Mouse (Mus musculus) inflammation-experienced regulatory T-cells, adult 6 months (primary cell): Measurements from ENCODE around the gene Lcp2. TPM values are rescaled to one million over a fixed set of nuclear protein-coding genes. Genes with fewer than 3 reads are reported as not detected.
"Not testable (repeated sequence)": the region's sequence is repeated elsewhere in the genome, so short reads cannot be mapped to it uniquely, and the experiment has no call there.

ENCODE experiments used
- ATAC-seq: one replicate; pipeline ENCODE4 v1.8.0; 2017
- polyA plus RNA-seq, 3 experiments: library from polyadenylated mRNA; unstranded; fragments of 100-300 nt; shearing (Covaris generic); gene quantifications; one replicate each; pipeline ENCODE4 v1.2.1; 2017

Lcp2 gene
- polyA plus RNA-seq, 3 experiments from 2014 or later = 451 to 581 (median 480) TPM

DNA sequence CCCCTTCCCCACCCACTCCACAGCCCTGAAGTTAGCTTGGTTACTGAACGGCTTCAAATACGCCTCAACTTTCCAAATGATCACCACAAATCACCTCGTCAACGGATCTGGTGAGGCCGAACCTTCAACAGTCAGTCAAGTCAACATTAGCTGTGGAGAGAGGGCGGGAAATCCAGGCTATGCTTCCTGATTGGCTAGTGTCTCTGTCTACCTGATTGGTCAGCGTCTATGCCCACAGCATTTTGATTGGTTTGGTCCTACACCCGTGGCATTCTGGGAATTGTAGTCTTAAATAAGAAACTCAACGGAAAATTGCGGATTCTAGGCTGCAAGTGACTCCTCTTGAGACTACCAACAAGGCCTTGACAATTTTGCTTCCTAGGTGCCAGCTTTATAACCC, 51.7 kb downstream of the Lcp2 start, which contains the start of gene 4930469K13Rik:
4930469K13Rik (minus strand) TSS at position 133 of the 400 bp plus-strand sequence.
- ATAC-seq = no peak

DNA sequence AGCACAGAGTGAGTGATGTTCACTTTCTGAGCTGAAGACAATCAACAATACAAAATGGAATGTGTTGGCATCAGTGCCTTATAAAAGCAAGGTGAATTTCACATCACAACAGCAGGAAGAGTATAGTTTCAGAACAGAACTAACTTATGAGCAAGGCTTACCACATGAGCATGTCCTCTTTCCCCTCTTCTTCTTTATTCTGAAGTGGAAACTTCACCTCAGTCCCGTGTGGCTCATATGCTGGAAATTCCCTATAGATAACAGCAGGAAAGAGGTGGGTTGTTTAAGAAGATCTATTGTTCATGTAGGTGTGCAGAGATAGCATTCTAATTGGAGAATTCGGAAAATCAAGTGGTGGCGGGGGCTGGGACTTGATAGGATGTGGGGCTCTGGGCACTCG, 55.1 kb downstream of the Lcp2 start:
- peak; percentile 73 for ATAC-seq

DNA sequence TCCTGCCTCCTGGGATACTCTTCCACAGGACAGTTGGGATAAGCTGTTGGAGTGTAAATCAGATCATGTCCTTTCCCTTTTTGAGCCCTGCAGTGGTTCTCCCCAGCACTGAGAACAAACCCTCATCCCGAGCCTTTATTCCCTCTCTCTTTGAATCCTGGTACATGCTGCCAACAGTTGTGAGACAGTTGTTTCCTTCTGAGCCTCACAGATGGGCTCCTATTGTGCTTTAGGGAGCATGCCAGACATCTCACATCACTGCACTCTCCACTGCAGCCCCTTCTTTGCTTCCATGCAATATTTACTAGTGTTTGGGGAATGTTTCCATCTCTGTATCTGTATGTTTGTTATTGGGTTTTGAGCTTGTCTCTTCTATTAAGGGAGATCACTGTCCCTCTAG, 58.2 kb downstream of the Lcp2 start:
- no peak for ATAC-seq

DNA sequence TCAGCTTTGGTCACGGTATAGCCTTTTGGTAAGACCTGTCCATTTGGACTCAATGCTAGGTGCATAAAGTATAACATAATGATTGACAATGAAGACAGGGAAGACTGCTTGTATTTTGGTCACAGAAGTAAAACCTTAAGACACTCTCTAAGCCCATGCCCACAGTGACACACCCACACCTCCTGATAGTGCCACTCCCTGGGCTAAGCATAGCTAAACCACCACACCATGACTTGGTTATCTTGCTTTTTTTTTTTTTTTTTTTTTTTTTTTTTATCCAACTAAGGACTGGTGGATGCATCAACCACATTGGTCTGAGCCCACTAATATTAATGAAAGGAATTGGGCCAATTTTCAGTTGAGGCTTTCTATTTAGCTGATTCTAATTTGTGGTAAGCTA, 62.5 kb downstream of the Lcp2 start:
- ATAC-seq = no peak

DNA sequence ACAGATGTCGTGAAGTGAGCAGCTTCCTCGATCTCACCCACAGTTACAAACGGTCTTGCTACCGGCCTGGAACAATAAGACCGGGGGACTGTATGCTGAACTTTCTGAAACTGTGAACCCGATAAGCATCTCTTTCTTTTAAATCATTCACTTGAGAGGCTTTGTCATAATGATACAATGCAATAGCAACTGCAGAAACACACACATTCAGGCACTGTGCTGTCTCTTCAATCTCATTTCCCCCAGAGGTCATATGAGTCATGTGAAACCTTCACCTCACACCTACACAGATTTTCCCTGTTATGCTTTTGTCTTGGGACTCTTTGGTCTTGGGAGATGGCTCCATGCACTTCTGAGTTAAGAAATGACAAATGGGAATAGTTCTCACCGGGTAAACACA, 65.2 kb downstream of the Lcp2 start:
- peak; percentile 81 for ATAC-seq

DNA sequence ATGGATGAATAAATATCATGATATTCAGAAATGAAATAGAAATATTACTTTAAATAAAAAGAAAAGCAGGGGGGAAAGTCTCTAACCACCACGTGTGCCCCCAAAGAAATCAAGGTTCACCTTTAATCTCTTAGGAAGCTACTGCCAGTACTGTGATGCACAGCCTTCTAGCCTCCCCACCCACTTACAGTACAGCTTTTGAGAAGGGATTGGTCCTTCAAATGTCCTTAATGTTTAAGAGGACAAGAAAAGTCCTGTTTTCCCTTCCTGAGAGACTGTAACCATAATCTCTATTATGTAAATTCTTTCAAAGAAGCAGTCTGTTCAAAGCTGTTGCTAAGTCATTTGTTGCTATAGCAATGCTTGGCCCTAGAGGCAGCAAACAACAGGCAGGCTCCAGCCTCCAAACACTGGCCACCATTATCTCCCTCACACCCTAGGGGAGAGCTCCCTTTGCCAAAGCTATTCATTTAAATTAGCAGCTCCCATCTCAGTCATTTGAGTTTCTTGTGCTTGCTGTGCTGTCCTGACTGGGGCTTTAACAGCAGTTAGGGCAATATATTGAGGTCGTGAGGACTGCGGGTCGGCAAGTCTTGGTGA, 66.2 kb downstream of the Lcp2 start:
- no peak for ATAC-seq

DNA sequence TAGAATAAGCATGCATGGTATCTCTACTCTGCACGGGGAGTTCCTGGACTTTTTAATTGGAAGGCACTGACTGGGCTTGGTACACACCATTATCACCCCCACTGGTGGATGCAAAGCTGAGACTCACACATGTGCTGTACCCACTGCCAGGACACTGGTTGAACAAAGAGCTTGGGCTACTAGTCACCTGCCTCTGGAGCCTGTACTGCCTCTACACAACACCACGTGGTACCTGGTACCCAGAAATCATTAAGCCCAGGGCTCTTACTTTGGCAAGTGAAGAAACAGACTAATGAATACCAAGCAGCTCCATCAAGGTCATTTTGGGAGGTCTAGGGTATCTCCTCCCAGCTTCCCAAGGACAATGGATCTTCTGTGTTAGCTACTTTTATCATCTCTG, 67.0 kb downstream of the Lcp2 start:
- no peak for ATAC-seq

DNA sequence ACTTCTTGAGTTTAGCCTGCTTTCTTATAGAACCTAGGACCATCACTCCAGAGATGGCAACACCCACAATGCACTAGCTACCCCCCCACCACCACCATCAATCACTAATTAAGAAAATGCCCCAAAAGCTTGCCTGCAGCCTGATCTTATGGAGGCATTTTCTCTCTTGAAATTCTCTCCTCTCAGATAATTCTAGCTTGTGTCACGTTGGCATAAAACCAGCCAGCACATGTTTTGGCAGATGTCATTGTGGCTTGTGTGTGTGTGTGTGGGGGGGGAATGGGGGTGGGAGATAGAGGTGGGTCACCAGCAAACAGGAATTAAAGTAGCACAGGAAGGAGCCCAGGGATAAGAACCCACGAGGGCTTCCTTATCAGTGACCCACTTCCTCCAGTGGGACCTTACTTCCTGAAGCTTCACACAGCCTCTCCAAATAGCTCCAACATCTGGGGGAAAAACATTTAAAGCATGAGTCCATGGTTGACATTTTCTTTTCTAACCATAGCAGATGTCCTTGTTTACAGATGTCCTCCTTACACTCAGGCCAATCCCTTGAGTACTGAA, 69.9 kb downstream of the Lcp2 start:
- no peak for ATAC-seq

DNA sequence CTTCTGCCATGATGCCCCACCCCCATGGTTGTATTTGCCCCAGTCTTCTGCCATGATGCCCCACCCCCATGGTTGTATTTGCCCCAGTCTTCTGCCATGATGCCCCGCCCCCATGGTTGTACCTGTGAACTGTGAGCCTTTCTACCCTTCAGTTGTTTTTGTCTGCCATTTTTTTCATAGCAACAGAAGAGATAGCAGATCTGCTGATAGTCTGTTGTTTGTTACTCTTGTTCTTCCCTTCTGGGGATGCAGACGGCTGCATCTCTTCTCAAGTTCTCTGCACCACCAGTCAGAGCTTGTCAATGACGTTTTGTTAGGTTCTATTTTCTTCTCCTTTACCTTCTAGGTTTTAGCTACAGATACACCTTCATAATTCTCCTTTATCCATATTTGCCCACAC, 70.9 kb downstream of the Lcp2 start:
- no peak for ATAC-seq

DNA sequence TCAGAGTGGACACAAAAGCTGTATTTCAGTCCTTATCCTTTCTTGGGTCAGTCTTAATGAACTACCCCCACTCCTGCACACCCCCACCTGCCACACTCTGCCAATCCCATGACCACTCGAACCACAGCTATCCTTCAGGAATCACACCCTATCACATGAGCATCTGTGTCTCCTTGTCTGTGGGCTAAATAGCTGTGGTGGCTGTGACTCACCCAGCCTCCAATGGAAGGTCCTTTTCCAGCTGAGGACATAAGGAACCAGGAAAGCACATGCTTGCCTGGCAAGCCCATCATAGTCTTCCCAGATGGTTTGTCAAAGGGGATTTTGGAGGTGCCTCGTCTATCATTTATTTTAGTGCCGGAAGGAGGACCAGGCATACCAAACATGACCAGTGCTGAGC, 71.6 kb downstream of the Lcp2 start:
- ATAC-seq = no peak

DNA sequence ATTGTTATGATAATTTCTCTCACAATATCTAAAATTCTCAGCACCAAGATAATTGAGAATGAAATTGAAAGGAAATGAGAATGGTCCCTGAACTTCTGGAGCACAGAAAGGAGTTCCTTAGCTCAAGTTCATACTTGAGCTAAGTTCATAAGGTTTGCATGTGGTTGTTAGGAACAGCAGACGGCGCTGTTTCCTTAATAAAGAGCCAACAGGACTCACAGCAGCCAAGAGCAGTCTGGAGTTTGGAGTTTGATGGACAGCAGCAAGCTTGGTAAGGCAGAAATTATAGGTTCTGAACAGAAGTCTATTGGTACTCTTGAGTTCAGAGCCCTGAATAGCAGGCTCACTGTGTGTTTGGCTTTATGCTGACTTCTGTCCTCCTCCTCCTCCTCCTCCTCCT, 76.4 kb downstream of the Lcp2 start:
- no peak for ATAC-seq

DNA sequence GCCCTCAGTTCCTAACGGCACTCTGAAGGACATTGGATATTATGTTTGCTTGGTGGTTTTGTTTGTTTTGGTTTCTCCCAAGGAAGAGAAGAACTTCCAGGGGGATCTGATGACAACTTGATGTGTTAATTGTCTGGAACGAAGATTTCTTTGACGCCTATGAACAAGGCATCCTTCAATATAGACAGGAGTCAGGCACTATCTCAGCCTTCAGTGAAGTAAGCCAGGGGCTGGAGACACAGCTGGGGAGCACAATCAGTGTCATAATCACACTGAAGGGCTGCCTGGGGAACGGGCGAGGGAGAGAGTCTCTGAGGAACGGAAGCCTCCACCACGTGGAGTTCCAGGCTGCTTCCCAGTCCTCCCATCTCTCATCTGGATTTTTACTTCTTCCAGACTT, 78.1 kb downstream of the Lcp2 start:
- no peak for ATAC-seq

DNA sequence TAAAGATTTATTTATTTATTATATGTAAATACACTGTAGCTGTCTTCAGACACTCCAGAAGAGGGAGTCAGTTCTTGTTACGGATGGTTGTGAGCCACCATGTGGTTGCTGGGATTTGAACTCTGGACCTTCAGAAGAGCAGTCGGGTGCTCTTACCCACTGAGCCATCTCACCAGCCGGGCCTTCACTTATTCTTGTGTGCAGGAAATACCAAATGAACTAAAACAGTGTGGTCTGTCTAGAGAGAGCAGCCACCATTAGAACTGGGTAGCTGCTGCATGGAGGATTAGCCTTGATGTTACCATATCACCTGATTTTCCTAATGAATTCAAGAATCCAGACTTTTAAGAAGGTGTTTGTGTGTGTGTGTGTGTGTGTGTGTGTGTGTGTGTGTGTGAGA, 79.0 kb downstream of the Lcp2 start:
- ATAC-seq = not testable (repeated sequence)

DNA sequence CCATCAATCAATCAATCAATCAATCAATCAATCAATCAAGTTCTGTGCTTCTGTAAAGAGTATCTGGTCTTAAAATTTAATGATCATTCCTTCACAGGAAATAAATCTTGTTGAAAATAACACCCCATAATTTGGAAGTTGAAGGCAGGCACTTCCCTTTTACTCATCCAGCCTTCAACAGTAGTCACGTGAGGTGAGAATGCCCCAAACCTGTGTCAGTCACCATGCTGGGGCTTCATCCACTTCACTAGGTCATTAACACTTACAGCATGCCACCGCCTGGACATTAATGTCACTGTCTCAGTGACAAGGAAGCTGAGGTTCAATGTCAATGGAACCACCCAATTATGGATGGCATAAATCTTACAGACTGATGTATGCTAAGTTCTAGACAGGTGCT, 81.7 kb downstream of the Lcp2 start:
- no peak for ATAC-seq

DNA sequence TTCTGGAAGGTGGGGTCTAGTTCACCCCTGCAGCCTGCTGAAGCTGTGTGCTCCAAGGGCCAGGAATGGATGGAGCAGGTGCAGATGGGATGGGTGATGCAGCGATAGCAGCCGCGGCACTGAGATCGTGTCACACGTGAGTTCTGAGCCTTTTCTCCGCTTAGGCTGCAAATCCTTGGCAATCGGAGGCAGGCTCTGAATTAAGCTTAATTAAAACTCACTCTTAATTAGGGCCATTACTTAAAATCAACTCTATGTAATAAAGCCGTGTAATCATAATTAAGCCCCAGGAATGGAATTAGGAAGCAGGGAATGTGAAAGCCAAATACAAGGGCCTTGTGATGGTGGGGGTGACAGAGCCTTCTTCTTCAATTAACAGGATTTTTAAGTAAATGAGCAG, 92.6 kb downstream of the Lcp2 start:
- no peak for ATAC-seq

Other genes starting within 250 kb of the Lcp2 start
- gene Kcnmb1, start 83.9 kb upstream of the Lcp2 start, polyA plus RNA-seq = 1 to 10 TPM in 1 of 3 experiments, under 1 TPM in 2; 0.53 to 1.6 (median 0.66) TPM
- under 1 TPM in 1 of 3 experiments, not detected in 2; 0.58 TPM for gene Kcnip1, start 53.8 kb upstream of the Lcp2 start, polyA plus RNA-seq
- gene 4930469K13Rik, start 51.6 kb downstream of the Lcp2 start, polyA plus RNA-seq = 10 to 100 TPM in 1 of 3 experiments, 1 to 10 TPM in 2; 6.0 to 13.0 (median 7.7) TPM
- not detected for gene Foxi1, start 161.2 kb downstream of the Lcp2 start, polyA plus RNA-seq